Mouse (Mus musculus): ENCODE data around the gene Retreg3.

DNA sequence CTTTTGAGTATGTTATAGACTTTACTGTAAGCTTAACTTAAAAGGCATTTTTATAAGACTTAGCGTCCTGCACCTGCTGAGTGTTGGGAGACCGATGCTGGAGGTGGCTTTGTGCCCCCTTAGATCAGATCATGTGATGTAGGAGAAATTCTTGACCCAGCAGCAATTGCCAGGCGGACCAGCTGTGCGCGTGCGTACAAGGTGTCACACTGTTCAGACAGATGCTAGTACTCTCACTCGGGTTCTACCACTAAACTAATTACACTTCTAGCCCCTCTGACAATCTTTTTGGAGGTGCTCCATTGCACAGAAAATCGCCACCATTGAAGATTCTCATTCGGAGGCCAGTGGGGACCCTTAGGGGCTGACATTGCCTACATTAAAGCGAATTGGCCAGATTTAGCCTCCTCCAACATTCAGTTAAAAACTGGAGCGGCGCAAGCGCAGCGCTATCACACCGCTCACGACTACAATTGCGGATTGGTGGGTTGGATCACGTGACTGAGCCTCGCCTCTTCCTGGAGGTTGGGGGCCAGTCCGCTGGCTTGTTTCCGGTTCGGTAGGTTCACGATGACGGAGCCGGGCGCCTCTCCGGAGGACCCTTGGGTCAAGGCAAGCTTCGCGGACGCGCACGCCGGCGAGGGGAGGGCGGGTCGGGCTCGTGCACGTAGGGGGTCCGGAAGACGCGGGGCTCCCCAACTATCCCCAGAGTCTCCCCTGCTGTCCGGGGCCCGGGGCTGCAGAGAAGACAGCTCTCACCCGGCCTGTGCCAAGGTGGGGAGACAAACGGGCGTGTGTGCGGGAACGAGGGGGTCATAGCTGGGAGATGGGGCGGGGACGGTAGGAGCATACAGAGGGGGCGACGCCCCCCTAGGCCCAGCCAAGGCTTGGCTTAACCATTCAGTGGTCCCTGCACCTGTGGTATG lies 32.7 kb downstream of the Retreg3 start, which contains the start of gene Mlx:
- TF ChIP-seq CTCF (IDR thresholded peaks at IDR 0.05; ENCODE audit: insufficient read depth, low read depth, low read length), result no peak
- TF ChIP-seq POLR2A (IDR thresholded peaks at IDR 0.05; ENCODE audit: insufficient read depth, low read depth, low read length), result peak; percentile 48; the same call in 1 of the 2 replicates
